Mouse (Mus musculus) cerebellum, adult 2 months (tissue): ENCODE results near the gene Usf1. TPM values are rescaled to one million over a fixed set of nuclear protein-coding genes. Genes with fewer than 3 reads are reported as not detected.

ENCODE experiments used
- DNase-seq, 2 experiments: peaks; one replicate each; pipeline ENCODE4 v3.0.0; 2021
- H3K27ac ChIP-seq: fragments of 200-500 bp; 2 replicates; pipeline ENCODE4 v1.5.1; 2012; ENCODE audit warnings: low read length, control low read depth, inconsistent platforms; ENCODE audit not compliant: insufficient read depth
- H3K27me3 ChIP-seq: fragments of 200-500 bp; 2 replicates; pipeline ENCODE4 v1.6.1; 2012; ENCODE audit warnings: inconsistent platforms, mild to moderate bottlenecking, low read length, moderate library complexity; ENCODE audit not compliant: control insufficient read depth, insufficient read depth
- H3K4me1 ChIP-seq: fragments of 200-500 bp; 2 replicates; pipeline ENCODE4 v1.6.1; 2011; ENCODE audit warnings: low read length; ENCODE audit not compliant: control insufficient read depth, insufficient read depth
- H3K4me3 ChIP-seq: fragments of 200-500 bp; replicated peaks from 2 replicates; pipeline ENCODE3; 2011; ENCODE audit warnings: mild to moderate bottlenecking, low read depth, low read length, control low read depth; ENCODE audit not compliant: insufficient read depth
- CTCF ChIP-seq: fragments of 200-500 bp; IDR thresholded peaks from 2 replicates; pipeline ENCODE4 v1.5.1; 2011; ENCODE audit warnings: low read depth, mild to moderate bottlenecking, control low read depth, low read length, moderate library complexity, borderline replicate concordance; ENCODE audit not compliant: insufficient read depth
- POLR2A ChIP-seq: fragments of 200-500 bp; IDR thresholded peaks from 2 replicates; pipeline ENCODE4 v1.6.1; 2011; ENCODE audit warnings: low read length, control low read depth, borderline replicate concordance; ENCODE audit not compliant: insufficient read depth
- WGBS: fragments of 180-500 bp; shearing (Covaris S2); methylation state at CpG from one replicate; pipeline ENCODE4 v1.1.7; 2018; 5-methylcytosine and 5-hydroxymethylcytosine counted together
- polyA plus RNA-seq: library from polyadenylated mRNA; depleted of rRNA; stranded (reverse); fragments of >200 nt; gene quantifications from 2 replicates; pipeline ENCODE4 v1.2.3, GENCODE M21; 2012

Usf1 gene
- polyA plus RNA-seq, 1 experiment: 107 TPM

GRCm38 (mm10) chr1:171438014-171438670 is 27.0 kb downstream of the Usf1 start:
- 14% methylated on average over 18 of the region's 18 CpGs for WGBS
- DNase-seq: no peak
- Histone ChIP-seq H3K27ac (no peak overlapping the region), H3K4me3 (peak overlapping the region; percentile 79), H3K4me1 (no peaks in the 10 kb centered on the region), H3K27me3 (no peaks in the 10 kb centered on the region)
- TF ChIP-seq POLR2A: no peak
- TF ChIP-seq CTCF: no peak

GRCm38 (mm10) chr1:171439072-171439471 is 28.0 kb downstream of the Usf1 start:
- WGBS: 74% methylated on average over 8 of the region's 8 CpGs
- Histone ChIP-seq H3K27me3 (no peaks in the 10 kb centered on the region), H3K4me3 (no peak overlapping the region), H3K4me1 (no peaks in the 10 kb centered on the region), H3K27ac (no peak overlapping the region)
- DNase-seq: no peak
- TF ChIP-seq CTCF: no peak
- TF ChIP-seq POLR2A: no peak

GRCm38 (mm10) chr1:171440025-171440725 is 29.1 kb downstream of the Usf1 start:
- TF ChIP-seq POLR2A: no peak
- no peak for TF ChIP-seq CTCF
- H3K4me1 ChIP-seq: no peaks in the 10 kb centered on the region
- no peak for DNase-seq
- no peak overlapping the region for H3K27ac ChIP-seq
- no peaks in the 10 kb centered on the region for H3K27me3 ChIP-seq
- 23% methylated on average over 9 of the region's 9 CpGs for WGBS
- H3K4me3 ChIP-seq: no peak overlapping the region

GRCm38 (mm10) chr1:171441466-171442412 is 30.6 kb downstream of the Usf1 start:
- H3K27me3 ChIP-seq: no peaks in the 10 kb centered on the region
- WGBS: 57% methylated on average over 7 of the region's 7 CpGs
- no peaks in the 10 kb centered on the region for H3K4me1 ChIP-seq
- TF ChIP-seq CTCF (no peak), POLR2A (no peak)
- H3K4me3 ChIP-seq: no peak overlapping the region
- no peak for DNase-seq
- H3K27ac ChIP-seq: no peak overlapping the region

GRCm38 (mm10) chr1:171442413-171442760 is 31.3 kb downstream of the Usf1 start:
- DNase-seq: no peak
- TF ChIP-seq CTCF (no peak), POLR2A (no peak)
- WGBS: 42% methylated on average over 8 of the region's 8 CpGs
- H3K4me3 ChIP-seq: no peak overlapping the region
- H3K27me3 ChIP-seq: no peaks in the 10 kb centered on the region
- H3K27ac ChIP-seq: no peak overlapping the region
- H3K4me1 ChIP-seq: no peaks in the 10 kb centered on the region

GRCm38 (mm10) chr1:171445050-171445449 is 33.9 kb downstream of the Usf1 start:
- WGBS: 89% methylated on average over 5 of the region's 5 CpGs
- no peak for TF ChIP-seq POLR2A
- TF ChIP-seq CTCF: no peak
- H3K27ac ChIP-seq: no peak overlapping the region
- no peaks in the 10 kb centered on the region for H3K4me1 ChIP-seq
- H3K27me3 ChIP-seq: no peaks in the 10 kb centered on the region
- H3K4me3 ChIP-seq: no peak overlapping the region
- no peak for DNase-seq

- H3K27me3 ChIP-seq: no peaks in the 10 kb centered on the region
- WGBS: 85% methylated on average over 7 of the region's 7 CpGs
- DNase-seq: no peak
- H3K4me3 ChIP-seq: no peak overlapping the region
- TF ChIP-seq CTCF: no peak
- no peak for TF ChIP-seq POLR2A
- H3K27ac ChIP-seq: no peak overlapping the region
- H3K4me1 ChIP-seq: no peaks in the 10 kb centered on the region
These were observed 35.7 kb downstream of the Usf1 start for GRCm38 (mm10) chr1:171446854-171447253.

- no peaks in the 10 kb centered on the region for H3K27me3 ChIP-seq
- WGBS: 59% methylated on average over 10 of the region's 10 CpGs
- no peak for DNase-seq
- H3K4me3 ChIP-seq: no peak overlapping the region
- TF ChIP-seq CTCF (no peak), POLR2A (no peak)
- H3K27ac ChIP-seq: no peak overlapping the region
- no peaks in the 10 kb centered on the region for H3K4me1 ChIP-seq
These were observed 36.6 kb downstream of the Usf1 start for GRCm38 (mm10) chr1:171447692-171448091.
